Mouse (Mus musculus): ENCODE measurements at regions not wholly inside any gene's neighbourhood (a gene's known extent, or its start where the extent isn't known, plus 50 kb on each side); places are given as distances from the start of the nearest gene placed in this dataset.

DNA sequence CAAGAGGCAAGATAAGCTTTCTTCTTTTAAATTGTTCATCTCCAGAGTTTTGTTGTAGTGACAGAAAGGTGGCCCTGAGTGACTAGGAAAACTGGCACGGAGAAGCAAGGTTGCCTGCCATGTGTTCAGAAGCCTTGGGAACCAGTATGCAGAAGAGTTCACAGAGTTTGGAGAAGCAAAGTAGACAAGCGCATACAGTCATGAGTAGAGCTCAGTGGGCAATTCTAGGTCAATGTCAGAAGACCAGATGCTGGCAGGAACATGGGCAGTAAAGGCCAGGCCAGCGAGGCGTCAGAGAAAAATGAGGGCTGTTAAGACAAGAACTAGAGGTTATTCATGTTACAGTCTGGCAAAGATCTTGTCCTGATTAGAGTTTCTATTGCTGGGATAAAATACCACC is 172.7 kb downstream of the Tmem17 start:
- TF ChIP-seq CTCF (IDR thresholded peaks at IDR 0.05; ENCODE audit: low read depth) (no peak), EP300 (IDR thresholded peaks at IDR 0.05; ENCODE audit: low read depth) (no peak)
